ENCODE assay signal across 8 mouse cellular contexts in the genomic region with DNA sequence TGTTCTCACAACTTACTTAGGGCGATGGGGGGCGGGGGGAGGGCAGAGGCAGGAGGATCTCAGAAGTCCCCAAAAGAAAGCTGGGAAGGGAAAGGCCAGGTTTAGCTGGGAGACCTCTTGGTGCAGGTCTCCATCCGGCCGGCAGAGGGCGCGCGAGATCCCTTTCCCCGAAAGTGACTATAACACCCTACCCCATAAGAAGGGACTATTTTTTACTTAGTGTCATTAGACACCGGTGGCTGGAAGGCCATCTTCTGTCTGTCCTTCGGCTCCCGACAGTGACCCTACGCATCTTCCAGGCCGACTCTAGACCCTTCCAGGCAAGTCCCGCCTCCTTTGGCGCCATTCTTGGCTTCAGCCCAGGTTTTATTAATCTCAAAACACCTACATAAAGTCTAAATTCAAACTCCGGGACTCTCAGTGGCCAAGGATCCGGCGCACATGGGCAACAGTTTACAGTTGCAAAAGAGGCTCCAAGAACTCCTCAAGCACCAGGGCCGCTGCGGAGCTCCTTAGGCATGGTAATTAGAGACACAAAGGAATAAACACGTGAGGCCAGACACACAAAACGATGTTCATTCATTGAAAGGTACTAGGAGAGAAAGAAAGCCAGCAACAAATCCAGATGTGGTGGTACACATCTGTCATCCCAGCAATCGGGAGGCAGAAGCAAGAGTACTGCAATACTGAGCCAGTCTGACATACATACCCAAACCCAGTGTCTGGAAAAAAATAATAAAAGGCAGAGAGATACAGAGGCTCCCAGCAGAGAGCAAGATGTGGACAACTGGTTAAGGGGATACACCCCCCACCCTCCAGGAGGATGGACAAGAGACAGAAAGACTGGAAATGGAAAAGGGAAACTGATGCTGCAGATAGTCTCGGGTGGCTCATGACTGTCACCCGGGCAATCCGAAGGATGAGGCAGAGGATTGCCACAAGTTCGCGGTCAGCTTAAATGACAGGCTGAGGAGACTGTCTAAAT. TPM values are rescaled to one million over a fixed set of nuclear protein-coding genes. Genes with fewer than 3 reads are reported as not detected.
A peak's percentile ranks its signal among the peaks of the same experiment; 100 is the strongest.
DNase-seq lines count a peak whose midpoint lies in the region; TF ChIP-seq lines count a peak whose summit lies in the region.

A gene (plus strand): TSS at position 563 of the 985 bp plus-strand sequence.

- no peak within 1 kb of the TSS for H3K4me3 ChIP-seq in cortical plate, adult 2 months (ENCODE audit: insufficient read depth, low read length)
- peak within 1 kb of the TSS; percentile 20; the same call in 1 of the 2 replicates for H3K4me3 ChIP-seq in left cerebral cortex, adult 2 months

- TF ChIP-seq POLR2A in cortical plate, adult 2 months (IDR thresholded peaks at IDR 0.05; ENCODE audit: extremely low read depth, insufficient read depth, low read length) = no peak

- intact Hi-C loops in left cerebral cortex, adult 2 months (cut with DNase I) = no loop called here

- no peak within 1 kb of the TSS for H3K27ac ChIP-seq in cortical plate, adult 2 months (ENCODE audit: insufficient read depth, low read length)
- H3K27ac ChIP-seq in left cerebral cortex, adult 2 months = no peak within 1 kb of the TSS

- DNase-seq in adrenal gland, adult 18-20 months (ENCODE audit: low spot score in 2 of 2) = peak; percentile 75 to 82
- DNase-seq in gastrocnemius, postnatal 25 days = peak; percentile 77
- peak; percentile 70 for DNase-seq in induced T-regulatory cell, adult 2 months (ENCODE audit: low read depth)
- peak; percentile 54 to 76 for DNase-seq in left cerebral cortex, adult 2 months (ENCODE audit: extremely low spot score in 1 of 2, low spot score in 2 of 2)
- peak; percentile 71 to 83 for DNase-seq in lung, postnatal 4 days
- peak; percentile 70 for DNase-seq in right cerebral cortex, postnatal 14 days
- DNase-seq in urinary bladder, postnatal 4 days (ENCODE audit: low spot score in 2 of 2) = peak; percentile 64 to 77

- TF ChIP-seq CTCF in cortical plate, adult 2 months (IDR thresholded peaks at IDR 0.05; ENCODE audit: extremely low read depth, insufficient read depth, low read length) = peak; percentile 71
- peak; percentile 89 for TF ChIP-seq CTCF in left cerebral cortex, adult 2 months (IDR thresholded peaks at IDR 0.05)

- H3K4me1 ChIP-seq in cortical plate, adult 2 months (ENCODE audit: control insufficient read depth, insufficient read depth, low read length) = no peaks in the 10 kb centered on the region

RNA-seq across cellular contexts. Expression of the gene that starts here (rescaled TPM):
- not detected for total RNA-seq in adrenal gland, adult 18-20 months (2021)
- not detected in 2 replicates for polyA plus RNA-seq in cortical plate, adult 2 months (2012; rRNA removed)
- 100 to 1,000 TPM in 1 of 2 experiments, 10 to 100 TPM in 1; 73.7 to 107 TPM for total RNA-seq in gastrocnemius, postnatal 25 days (2021)
- total RNA-seq in left cerebral cortex, adult 2 months (2021) = not detected

Comparison
In these comparisons a context has a peak if more than half of its experiments do, and no peak if none do; other contexts are left out.
1. RNA of the gene that starts here (total RNA-seq): 73.7 to 107 TPM in gastrocnemius, postnatal 25 days; not detected in left cerebral cortex, adult 2 months and not detected in adrenal gland, adult 18-20 months; every median in the first group is over 10 times any median in the second.
2. Peak in DNase-seq in adrenal gland, adult 18-20 months; RNA of the gene not detected or under 1 TPM.
3. Peak in DNase-seq and H3K4me3 ChIP-seq in left cerebral cortex, adult 2 months; RNA of the gene not detected or under 1 TPM.
4. Peak in every context shown above with its lines, with median percentiles within 50 percentile points of each other: DNase-seq.